Mouse (Mus musculus): ENCODE data around the gene Dynll1. TPM values are rescaled to one million over a fixed set of nuclear protein-coding genes. Genes with fewer than 3 reads are reported as not detected.

Gene Dynll1
- 1,684 and 1,740 TPM in 2 replicates for polyA plus RNA-seq (2016; fragmentation: Nextera tagmentation; extraction: Ambion mirVana)

GRCm38 (mm10) chr5:115300792-115301614 lies at the start of gene Dynll1:
Gene Dynll1, minus strand, starts transcription at chr5:115300999.
- Histone ChIP-seq H3K27me3 (ENCODE audit: insufficient read depth, poor library complexity, severe bottlenecking) (peaks cover 16% of the 10 kb centered on the region; the same call in 1 of the 2 replicates), H3K9me3 (no peaks in the 10 kb centered on the region), H3K4me1 (replicated peaks) (peaks cover 33% of the 10 kb centered on the region), H3K36me3 (peaks cover 37% of the 10 kb centered on the region), H3K4me3 (peak within 1 kb of the TSS; percentile 86), H3K27ac (peak within 1 kb of the TSS; percentile 95)
- WGBS = under 1% methylated on average over 66 of the region's 66 CpGs
- peak; percentile 100 for DNase-seq (ENCODE audit: low spot score)

- 1% methylated on average over 18 of the region's 18 CpGs for WGBS
- Histone ChIP-seq H3K36me3 (peaks cover 30% of the 10 kb centered on the region), H3K27ac (peak overlapping the region; percentile 91), H3K4me3 (peak overlapping the region; percentile 75), H3K9me3 (no peaks in the 10 kb centered on the region; the same call in 1 of the 2 replicates), H3K27me3 (ENCODE audit: insufficient read depth, poor library complexity, severe bottlenecking) (no peaks in the 10 kb centered on the region), H3K4me1 (replicated peaks) (peaks cover 22% of the 10 kb centered on the region)
- DNase-seq (ENCODE audit: low spot score) = no peak
Measured at GRCm38 (mm10) chr5:115349225-115349555, 48.4 kb upstream of the Dynll1 start.

GRCm38 (mm10) chr5:115348546-115349224 lies 47.9 kb upstream of the Dynll1 start, which contains the start of gene Cox6a1:
Gene Cox6a1, minus strand, starts transcription at chr5:115348981.
- Histone ChIP-seq H3K27ac (peak within 1 kb of the TSS; percentile 91), H3K4me3 (peak within 1 kb of the TSS; percentile 75), H3K36me3 (peaks cover 35% of the 10 kb centered on the region), H3K4me1 (replicated peaks) (peaks cover 20% of the 10 kb centered on the region), H3K27me3 (ENCODE audit: insufficient read depth, poor library complexity, severe bottlenecking) (no peaks in the 10 kb centered on the region), H3K9me3 (no peaks in the 10 kb centered on the region; the same call in 1 of the 2 replicates)
- under 1% methylated on average over 74 of the region's 74 CpGs for WGBS
- DNase-seq (ENCODE audit: low spot score) = peak; percentile 99

GRCm38 (mm10) chr5:115347564-115347963 lies 46.8 kb upstream of the Dynll1 start:
- DNase-seq (ENCODE audit: low spot score) = peak; percentile 80
- H3K9me3 ChIP-seq = no peaks in the 10 kb centered on the region; the same call in 1 of the 2 replicates
- peaks cover 47% of the 10 kb centered on the region for H3K36me3 ChIP-seq
- whole genome bisulfite sequencing = 9% methylated on average over 5 of the region's 5 CpGs
- H3K4me3 ChIP-seq = peak overlapping the region; percentile 75
- H3K27me3 ChIP-seq (ENCODE audit: insufficient read depth, poor library complexity, severe bottlenecking) = no peaks in the 10 kb centered on the region
- no peak overlapping the region for H3K27ac ChIP-seq
- H3K4me1 ChIP-seq (replicated peaks) = peaks cover 19% of the 10 kb centered on the region

- peak overlapping the region; percentile 95 for H3K27ac ChIP-seq
- peaks cover 22% of the 10 kb centered on the region for H3K4me1 ChIP-seq (replicated peaks)
- WGBS = 13% methylated on average over 36 of the region's 36 CpGs
- no peaks in the 10 kb centered on the region for H3K9me3 ChIP-seq
- no peaks in the 10 kb centered on the region for H3K27me3 ChIP-seq (ENCODE audit: insufficient read depth, poor library complexity, severe bottlenecking)
- no peak for DNase-seq (ENCODE audit: low spot score)
- H3K36me3 ChIP-seq = peaks cover 64% of the 10 kb centered on the region
- peak overlapping the region; percentile 90 for H3K4me3 ChIP-seq
Measured at GRCm38 (mm10) chr5:115341314-115342165, 40.7 kb upstream of the Dynll1 start.

GRCm38 (mm10) chr5:115340577-115341313 lies 39.9 kb upstream of the Dynll1 start, which contains the start of the genes Gatc and Triap1:
Gene Gatc, minus strand, starts transcription at chr5:115341178.
Gene Triap1, plus strand, starts transcription at chr5:115341225.
- Histone ChIP-seq H3K27ac (peak within 1 kb of the TSS; percentile 95), H3K4me3 (peak within 1 kb of the TSS; percentile 90), H3K4me1 (replicated peaks) (peaks cover 22% of the 10 kb centered on the region), H3K27me3 (ENCODE audit: insufficient read depth, poor library complexity, severe bottlenecking) (no peaks in the 10 kb centered on the region), H3K9me3 (no peaks in the 10 kb centered on the region), H3K36me3 (peaks cover 64% of the 10 kb centered on the region)
- WGBS = under 1% methylated on average over 62 of the region's 62 CpGs
- DNase-seq (ENCODE audit: low spot score) = peak; percentile 93

DNA sequence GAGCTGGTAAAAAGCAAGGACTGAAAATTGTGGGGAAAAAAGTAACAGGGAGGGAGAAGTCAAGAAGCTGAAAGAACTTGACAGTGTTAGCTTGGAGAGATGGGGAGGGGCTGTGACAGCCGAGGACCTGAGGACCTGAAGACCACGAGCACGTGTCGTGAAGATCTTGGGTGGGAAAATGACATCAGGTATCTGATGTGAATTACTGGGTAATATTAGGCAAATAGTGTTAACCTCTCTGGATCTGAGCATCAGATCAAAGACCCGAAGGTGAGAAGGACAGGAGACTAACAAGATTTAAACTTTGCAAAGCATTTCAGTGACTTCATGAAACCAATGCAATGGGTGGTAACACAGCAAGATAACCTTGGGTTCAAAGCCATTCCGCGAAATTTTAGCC lies 39.2 kb upstream of the Dynll1 start:
- H3K36me3 ChIP-seq = peaks cover 64% of the 10 kb centered on the region
- H3K9me3 ChIP-seq = no peaks in the 10 kb centered on the region
- peak overlapping the region; percentile 95; the same call in 1 of the 2 replicates for H3K27ac ChIP-seq
- WGBS = 42% methylated on average over 7 of the region's 7 CpGs
- H3K4me3 ChIP-seq = peak overlapping the region; percentile 90
- DNase-seq (ENCODE audit: low spot score) = no peak
- no peaks in the 10 kb centered on the region for H3K27me3 ChIP-seq (ENCODE audit: insufficient read depth, poor library complexity, severe bottlenecking)
- peaks cover 22% of the 10 kb centered on the region for H3K4me1 ChIP-seq (replicated peaks)

- H3K27ac ChIP-seq = no peak overlapping the region
- H3K27me3 ChIP-seq (ENCODE audit: insufficient read depth, poor library complexity, severe bottlenecking) = no peaks in the 10 kb centered on the region
- H3K4me3 ChIP-seq = no peak overlapping the region
- H3K4me1 ChIP-seq (replicated peaks) = peaks cover 11% of the 10 kb centered on the region
- DNase-seq (ENCODE audit: low spot score) = no peak
- H3K9me3 ChIP-seq = no peaks in the 10 kb centered on the region
- peaks cover 99% of the 10 kb centered on the region for H3K36me3 ChIP-seq
- WGBS = 86% methylated on average over 3 of the region's 3 CpGs
Measured at GRCm38 (mm10) chr5:115333626-115334025, 32.8 kb upstream of the Dynll1 start.

GRCm38 (mm10) chr5:115330955-115331354 lies 30.2 kb upstream of the Dynll1 start:
- Histone ChIP-seq H3K9me3 (no peaks in the 10 kb centered on the region), H3K36me3 (peaks cover 73% of the 10 kb centered on the region), H3K27me3 (ENCODE audit: insufficient read depth, poor library complexity, severe bottlenecking) (no peaks in the 10 kb centered on the region), H3K27ac (no peak overlapping the region), H3K4me1 (replicated peaks) (peaks cover 22% of the 10 kb centered on the region), H3K4me3 (0 out of 2 replicates have a peak overlapping the region, but pooled peaks have one; percentile 3)
- 92% methylated on average over 9 of the region's 9 CpGs for WGBS
- no peak for DNase-seq (ENCODE audit: low spot score)

GRCm38 (mm10) chr5:115327610-115328548 lies 27.1 kb upstream of the Dynll1 start:
- H3K27me3 ChIP-seq (ENCODE audit: insufficient read depth, poor library complexity, severe bottlenecking) = no peaks in the 10 kb centered on the region
- DNase-seq (ENCODE audit: low spot score) = peak; percentile 14
- WGBS = 2% methylated on average over 55 of the region's 55 CpGs
- no peaks in the 10 kb centered on the region for H3K9me3 ChIP-seq
- peak overlapping the region; percentile 98 for H3K27ac ChIP-seq
- peak overlapping the region; percentile 100 for H3K4me3 ChIP-seq
- peaks cover 42% of the 10 kb centered on the region for H3K36me3 ChIP-seq
- peaks cover 27% of the 10 kb centered on the region for H3K4me1 ChIP-seq (replicated peaks)

All from hindbrain, embryonic 10.5 days (tissue).